Mouse (Mus musculus) limb, embryonic 15.5 days (tissue): ENCODE measurements around the gene Galnt10. TPM values are rescaled to one million over a fixed set of nuclear protein-coding genes. Genes with fewer than 3 reads are reported as not detected.

Experiments
- ATAC-seq: fragments of 200-750 bp; cut with Nextera tagmentation; 2 replicates; pipeline ENCODE4 v1.8.0; 2017; ENCODE audit warnings: low read depth, moderate TSS enrichment; ENCODE audit not compliant: insufficient number of reproducible peaks, low FRiP score, low TSS enrichment
- H3K27ac ChIP-seq: fragments of 300-500 bp; sonication (generic); 2 replicates; pipeline ENCODE4 v1.5.1; 2015; ENCODE audit warnings: moderate library complexity, mild to moderate bottlenecking, inconsistent platforms
- H3K27me3 ChIP-seq: fragments of 300-500 bp; sonication (generic); 2 replicates; pipeline ENCODE4 v1.6.1; 2015; ENCODE audit warnings: inconsistent platforms
- H3K36me3 ChIP-seq: fragments of 300-500 bp; sonication (generic); 2 replicates; pipeline ENCODE4 v1.6.1; 2015; ENCODE audit warnings: inconsistent platforms
- H3K4me1 ChIP-seq: fragments of 300-500 bp; sonication (generic); 2 replicates; pipeline ENCODE4 v1.6.1; 2015; ENCODE audit warnings: inconsistent platforms
- H3K4me2 ChIP-seq: fragments of 300-500 bp; sonication (generic); 2 replicates; pipeline ENCODE4 v1.6.1; 2015; ENCODE audit warnings: mild to moderate bottlenecking, inconsistent platforms
- H3K4me3 ChIP-seq: fragments of 300-500 bp; sonication (generic); 2 replicates; pipeline ENCODE4 v1.5.1; 2015; ENCODE audit warnings: mild to moderate bottlenecking, inconsistent platforms
- H3K9ac ChIP-seq: fragments of 300-500 bp; sonication (generic); 2 replicates; pipeline ENCODE4 v1.6.1; 2015; ENCODE audit warnings: inconsistent platforms
- H3K9me3 ChIP-seq: fragments of 300-500 bp; sonication (generic); 2 replicates; pipeline ENCODE4 v1.6.1; 2016; ENCODE audit warnings: inconsistent platforms
- WGBS: fragments of 180-500 bp; shearing (Covaris S2); methylation state at CpG from one replicate; pipeline ENCODE4 v1.1.7; 2015; 5-methylcytosine and 5-hydroxymethylcytosine counted together
- polyA plus RNA-seq: library from polyadenylated mRNA; unstranded; fragments of >200 nt; fragmentation: Nextera tagmentation; extraction: Ambion mirVana; gene quantifications from 2 replicates; pipeline ENCODE4 v1.2.1, GENCODE M21; 2015

Gene Galnt10
- polyA plus RNA-seq, 1 experiment from 2014 or later = 36.5 TPM

- ATAC-seq = no peak
- Histone ChIP-seq H3K9ac (no peak overlapping the region), H3K4me1 (peaks cover 10% of the 10 kb centered on the region; the same call in 1 of the 2 replicates), H3K36me3 (peaks cover 22% of the 10 kb centered on the region), H3K9me3 (no peaks in the 10 kb centered on the region), H3K4me2 (no peak overlapping the region), H3K4me3 (no peak overlapping the region), H3K27me3 (no peaks in the 10 kb centered on the region), H3K27ac (peak overlapping the region; percentile 62)
- WGBS = 45% methylated on average over 18 of the region's 18 CpGs
Observed at GRCm38 (mm10) chr11:57786616-57787418, 141.6 kb downstream of the Galnt10 start.

DNA sequence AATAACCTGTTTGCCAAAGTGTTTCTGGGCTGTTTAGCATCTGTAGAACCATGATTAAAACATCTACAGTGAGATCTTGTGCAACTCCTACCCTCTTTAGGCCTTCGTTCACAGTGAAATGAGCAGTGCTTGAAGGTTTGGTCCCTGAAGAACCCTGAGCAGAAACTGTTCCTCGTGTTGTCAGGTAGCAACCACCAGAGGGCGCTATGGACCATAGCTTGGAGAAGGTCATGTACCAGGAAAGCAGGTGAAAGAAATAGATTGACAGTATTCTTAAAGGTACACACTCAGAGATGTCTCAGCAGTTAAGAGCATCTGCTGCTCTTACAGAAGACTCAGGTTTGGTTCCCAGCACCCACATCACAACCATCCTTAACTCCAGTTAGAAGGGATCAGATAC is 142.7 kb downstream of the Galnt10 start:
- no peak overlapping the region for H3K4me3 ChIP-seq
- peaks cover 10% of the 10 kb centered on the region; the same call in 1 of the 2 replicates for H3K4me1 ChIP-seq
- H3K27ac ChIP-seq = no peak overlapping the region
- 39% methylated on average over 3 of the region's 3 CpGs for WGBS
- H3K36me3 ChIP-seq = peaks cover 20% of the 10 kb centered on the region; the same call in 1 of the 2 replicates
- H3K4me2 ChIP-seq = no peak overlapping the region
- H3K9ac ChIP-seq = no peak overlapping the region
- ATAC-seq = no peak
- no peaks in the 10 kb centered on the region for H3K27me3 ChIP-seq
- no peaks in the 10 kb centered on the region for H3K9me3 ChIP-seq

DNA sequence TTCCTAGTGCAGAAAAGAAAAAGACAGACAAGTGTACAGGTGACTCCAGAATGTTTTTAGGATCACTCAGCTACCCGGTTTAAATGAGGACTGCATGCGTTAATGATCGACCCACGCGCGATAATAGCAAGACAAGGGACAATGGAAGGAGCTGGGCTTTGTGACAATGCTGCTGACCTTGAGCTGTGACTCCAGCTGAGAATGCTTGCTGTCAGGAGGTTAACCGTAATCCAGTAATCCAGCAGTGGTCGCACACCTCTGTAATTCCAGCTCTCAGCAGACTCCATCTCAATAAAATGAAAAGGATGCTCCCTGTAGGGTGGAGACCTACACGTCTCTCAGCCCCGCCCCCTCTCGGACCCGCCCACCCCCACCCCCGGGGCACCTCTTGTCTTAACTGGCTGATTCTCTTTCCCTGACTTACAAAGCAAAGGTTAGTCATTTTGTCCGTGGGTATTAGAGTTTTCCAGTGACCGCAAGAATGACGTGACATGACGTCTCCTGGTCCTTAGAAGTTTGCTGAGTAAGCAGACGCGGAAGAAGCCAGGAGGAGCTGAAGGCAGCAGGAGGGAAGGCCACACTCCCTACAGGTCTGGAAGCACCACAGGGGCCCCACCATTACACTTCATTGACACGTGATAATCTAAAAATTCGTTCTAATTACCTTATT is 145.8 kb downstream of the Galnt10 start:
- no peak for ATAC-seq
- H3K4me3 ChIP-seq = no peak overlapping the region
- no peak overlapping the region for H3K4me2 ChIP-seq
- no peak overlapping the region for H3K9ac ChIP-seq
- H3K27ac ChIP-seq = no peak overlapping the region
- WGBS = 34% methylated on average over 21 of the region's 21 CpGs
- peaks cover 10% of the 10 kb centered on the region; the same call in 1 of the 2 replicates for H3K4me1 ChIP-seq
- no peaks in the 10 kb centered on the region for H3K9me3 ChIP-seq
- H3K36me3 ChIP-seq = no peaks in the 10 kb centered on the region
- H3K27me3 ChIP-seq = no peaks in the 10 kb centered on the region

- Histone ChIP-seq H3K4me1 (0 out of 2 replicates have a peak, but pooled peaks cover 2% of the 10 kb centered on the region), H3K9me3 (no peaks in the 10 kb centered on the region), H3K27me3 (no peaks in the 10 kb centered on the region), H3K9ac (no peak overlapping the region), H3K36me3 (no peaks in the 10 kb centered on the region), H3K27ac (no peak overlapping the region), H3K4me2 (no peak overlapping the region), H3K4me3 (no peak overlapping the region)
- 33% methylated on average over 6 of the region's 6 CpGs for WGBS
- ATAC-seq = no peak
Observed at GRCm38 (mm10) chr11:57795086-57795485, 149.8 kb downstream of the Galnt10 start.

GRCm38 (mm10) chr11:57797828-57798227 is 152.6 kb downstream of the Galnt10 start:
- whole genome bisulfite sequencing = 87% methylated on average over 8 of the region's 9 CpGs
- H3K4me2 ChIP-seq = no peak overlapping the region
- H3K4me3 ChIP-seq = no peak overlapping the region
- H3K9ac ChIP-seq = no peak overlapping the region
- H3K4me1 ChIP-seq = peaks cover 19% of the 10 kb centered on the region
- H3K9me3 ChIP-seq = no peaks in the 10 kb centered on the region
- H3K27ac ChIP-seq = no peak overlapping the region
- no peaks in the 10 kb centered on the region for H3K36me3 ChIP-seq
- no peaks in the 10 kb centered on the region for H3K27me3 ChIP-seq
- no peak for ATAC-seq

DNA sequence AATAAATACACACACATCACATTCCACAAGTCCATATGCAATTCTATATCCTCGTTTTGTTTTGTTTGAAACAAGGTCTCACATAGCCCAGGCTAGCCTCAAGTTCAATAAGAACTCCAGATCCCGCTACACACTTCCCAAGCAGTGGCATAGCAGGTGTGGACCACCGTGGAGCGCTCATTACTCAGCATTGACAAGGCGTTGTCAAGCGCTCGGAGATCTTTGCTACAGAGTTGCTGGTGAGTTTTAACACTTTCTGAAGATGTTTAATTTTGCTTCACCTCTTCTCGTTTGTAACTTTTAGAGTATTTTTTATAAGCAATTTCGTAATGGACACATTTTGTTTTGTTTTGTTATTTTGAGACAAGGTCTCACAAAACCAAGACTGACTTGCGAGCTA is 154.2 kb downstream of the Galnt10 start:
- peaks cover 28% of the 10 kb centered on the region for H3K4me1 ChIP-seq
- no peak overlapping the region for H3K9ac ChIP-seq
- no peaks in the 10 kb centered on the region for H3K9me3 ChIP-seq
- WGBS = 84% methylated on average over 10 of the region's 10 CpGs
- no peak overlapping the region for H3K4me2 ChIP-seq
- H3K4me3 ChIP-seq = no peak overlapping the region
- H3K36me3 ChIP-seq = no peaks in the 10 kb centered on the region
- H3K27me3 ChIP-seq = no peaks in the 10 kb centered on the region
- ATAC-seq = no peak
- no peak overlapping the region for H3K27ac ChIP-seq

DNA sequence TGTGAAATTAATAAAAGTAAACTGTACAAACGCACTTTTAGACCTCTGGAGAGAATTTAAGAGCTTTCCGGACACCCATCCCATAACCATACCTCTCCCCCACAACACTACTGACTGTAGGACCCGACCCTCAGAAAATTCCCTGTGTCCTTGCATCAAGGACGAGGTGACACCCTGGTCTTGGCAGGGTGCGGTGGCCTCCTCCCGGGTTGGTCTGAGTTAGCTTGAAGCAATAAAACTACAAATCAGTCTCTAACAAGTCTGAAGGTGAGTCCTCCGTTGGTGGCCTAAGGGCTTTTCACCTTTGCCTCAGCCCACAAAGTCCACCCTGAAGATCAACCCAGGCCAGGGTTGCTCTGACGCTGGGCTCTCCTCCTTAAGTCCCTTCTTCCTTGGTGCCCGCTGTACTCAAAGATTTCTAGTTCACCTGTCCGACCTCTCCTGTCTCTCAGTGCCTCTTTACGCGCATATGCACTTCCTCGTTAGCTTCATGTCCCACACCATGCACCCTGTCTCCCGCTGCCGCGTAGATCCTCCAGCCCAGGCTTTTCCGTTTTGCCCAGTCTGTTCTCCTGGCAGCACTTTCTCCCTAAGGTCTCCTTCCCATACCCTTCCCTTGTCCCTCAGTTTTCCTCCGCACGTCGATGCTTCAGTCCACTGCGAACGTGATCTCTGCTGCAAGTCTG is 155.2 kb downstream of the Galnt10 start:
- 12% methylated on average over 22 of the region's 22 CpGs for WGBS
- H3K27ac ChIP-seq = peak overlapping the region; percentile 82

GRCm38 (mm10) chr11:57800971-57801765 is 155.9 kb downstream of the Galnt10 start, which contains the start of gene Sap30l:
Gene Sap30l, plus strand, starts transcription at chr11:57801637.
- peak within 1 kb of the TSS; percentile 94 for H3K4me2 ChIP-seq
- peak within 1 kb of the TSS; percentile 95 for H3K9ac ChIP-seq
- peak; percentile 95 for ATAC-seq
- peak within 1 kb of the TSS; percentile 96 for H3K4me3 ChIP-seq
- H3K27me3 ChIP-seq = no peaks in the 10 kb centered on the region
- H3K9me3 ChIP-seq = no peaks in the 10 kb centered on the region
- under 1% methylated on average over 64 of the region's 66 CpGs for WGBS
- peak within 1 kb of the TSS; percentile 82 for H3K27ac ChIP-seq
- H3K4me1 ChIP-seq = peaks cover 28% of the 10 kb centered on the region
- peaks cover 4% of the 10 kb centered on the region; the same call in 1 of the 2 replicates for H3K36me3 ChIP-seq

More for the DNA sequence above, 155.2 kb downstream of the Galnt10 start:
- H3K9ac ChIP-seq = peak overlapping the region; percentile 64
- H3K4me1 ChIP-seq = peaks cover 28% of the 10 kb centered on the region
- ATAC-seq = no peak
- peak overlapping the region; percentile 96 for H3K4me3 ChIP-seq
- H3K9me3 ChIP-seq = no peaks in the 10 kb centered on the region
- no peaks in the 10 kb centered on the region for H3K36me3 ChIP-seq
- H3K27me3 ChIP-seq = no peaks in the 10 kb centered on the region
- H3K4me2 ChIP-seq = peak overlapping the region; percentile 90

GRCm38 (mm10) chr11:57801766-57802510 is 156.7 kb downstream of the Galnt10 start:
- WGBS = under 1% methylated on average over 65 of the region's 85 CpGs
- peak; percentile 43 for ATAC-seq

GRCm38 (mm10) chr11:57802511-57802870 is 157.2 kb downstream of the Galnt10 start:
- H3K4me3 ChIP-seq = peak overlapping the region; percentile 96
- no peaks in the 10 kb centered on the region for H3K9me3 ChIP-seq
- peaks cover 12% of the 10 kb centered on the region for H3K36me3 ChIP-seq
- H3K27ac ChIP-seq = peak overlapping the region; percentile 76
- H3K27me3 ChIP-seq = no peaks in the 10 kb centered on the region
- H3K4me2 ChIP-seq = peak overlapping the region; percentile 94
- no peak for ATAC-seq
- peaks cover 28% of the 10 kb centered on the region for H3K4me1 ChIP-seq
- 1% methylated on average over 18 of the region's 18 CpGs for WGBS
- H3K9ac ChIP-seq = peak overlapping the region; percentile 95

More at GRCm38 (mm10) chr11:57801766-57802510, 156.7 kb downstream of the Galnt10 start:
- Histone ChIP-seq H3K9me3 (no peaks in the 10 kb centered on the region), H3K27me3 (no peaks in the 10 kb centered on the region), H3K4me2 (peak overlapping the region; percentile 94), H3K4me3 (peak overlapping the region; percentile 96), H3K4me1 (peaks cover 28% of the 10 kb centered on the region), H3K36me3 (peaks cover 8% of the 10 kb centered on the region), H3K9ac (peak overlapping the region; percentile 95), H3K27ac (peak overlapping the region; percentile 76)
